Mouse (Mus musculus): ENCODE data around the gene Fstl4.

Gene Fstl4

GRCm38 (mm10) chr11:53019509-53019908 is 255.1 kb downstream of the Fstl4 start:
- no peak for DNase-seq (ENCODE audit: low spot score in 2 of 2)

GRCm38 (mm10) chr11:53024403-53024802 is 260.0 kb downstream of the Fstl4 start:
- no peak for DNase-seq (ENCODE audit: low spot score in 2 of 2)

DNA sequence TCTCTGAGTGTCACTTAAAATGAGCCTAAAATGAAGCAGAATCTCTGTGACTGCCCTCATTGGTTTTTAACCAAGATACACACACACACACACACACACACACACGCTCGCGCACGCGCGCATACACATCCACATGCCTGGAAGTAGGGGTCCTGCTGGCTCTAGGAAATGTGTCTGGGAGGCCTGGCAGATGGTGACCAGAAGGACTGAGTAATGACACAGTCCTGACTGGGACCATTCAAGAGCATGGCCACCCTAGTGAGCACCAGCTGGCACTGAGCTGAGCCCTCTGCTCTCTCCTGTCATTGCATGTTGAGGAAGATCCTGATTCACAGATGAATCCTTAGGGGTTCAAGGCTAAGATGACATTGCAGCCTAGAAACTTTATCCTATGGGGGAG is 261.3 kb downstream of the Fstl4 start:
- no peak for DNase-seq (ENCODE audit: low spot score in 2 of 2)

DNA sequence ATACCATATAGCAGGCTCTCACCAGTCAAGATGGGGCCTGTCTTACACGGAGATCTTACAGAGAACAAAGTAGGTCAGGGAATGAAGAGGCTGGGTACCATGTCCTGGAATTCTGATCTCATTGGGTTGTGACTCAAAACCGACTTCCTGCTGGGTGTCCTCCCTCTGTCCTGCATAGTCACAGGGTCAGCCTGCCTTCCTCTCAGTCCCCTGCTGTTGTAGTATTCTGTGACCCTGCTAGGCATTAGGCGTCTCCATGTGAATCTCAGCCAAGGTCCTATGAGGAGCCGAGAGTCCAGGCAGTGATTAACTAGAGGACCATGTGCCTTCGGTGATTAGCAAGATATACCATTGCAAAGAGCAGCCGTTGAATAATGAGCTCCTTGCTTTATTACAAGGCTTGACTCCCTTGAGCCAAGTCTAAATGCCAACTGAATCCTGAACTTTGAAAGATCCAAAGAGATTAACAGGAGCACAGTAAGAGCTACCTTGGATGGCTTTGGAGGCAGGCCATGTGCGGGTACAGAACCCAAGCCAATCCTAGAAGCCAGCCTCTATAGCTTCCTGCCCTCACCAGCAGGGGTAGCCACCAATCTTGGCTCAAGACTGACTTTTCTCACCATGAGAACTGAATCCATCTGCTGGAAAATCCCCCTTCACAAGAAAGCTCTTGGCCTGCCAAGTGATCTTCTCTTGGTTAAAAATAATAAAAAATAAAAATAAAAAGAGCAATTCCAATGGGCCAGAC is 264.2 kb downstream of the Fstl4 start:
- no peak for DNase-seq (ENCODE audit: low spot score in 2 of 2)

- DNase-seq (ENCODE audit: low spot score in 2 of 2): no peak
Observed at GRCm38 (mm10) chr11:53031777-53032176, 267.3 kb downstream of the Fstl4 start.

- peak; percentile 79 to 86 for DNase-seq (ENCODE audit: low spot score in 2 of 2)
Observed at GRCm38 (mm10) chr11:53032336-53032735, 267.9 kb downstream of the Fstl4 start.

GRCm38 (mm10) chr11:53035414-53035813 is 271.0 kb downstream of the Fstl4 start:
- no peak for DNase-seq (ENCODE audit: low spot score in 2 of 2)

DNA sequence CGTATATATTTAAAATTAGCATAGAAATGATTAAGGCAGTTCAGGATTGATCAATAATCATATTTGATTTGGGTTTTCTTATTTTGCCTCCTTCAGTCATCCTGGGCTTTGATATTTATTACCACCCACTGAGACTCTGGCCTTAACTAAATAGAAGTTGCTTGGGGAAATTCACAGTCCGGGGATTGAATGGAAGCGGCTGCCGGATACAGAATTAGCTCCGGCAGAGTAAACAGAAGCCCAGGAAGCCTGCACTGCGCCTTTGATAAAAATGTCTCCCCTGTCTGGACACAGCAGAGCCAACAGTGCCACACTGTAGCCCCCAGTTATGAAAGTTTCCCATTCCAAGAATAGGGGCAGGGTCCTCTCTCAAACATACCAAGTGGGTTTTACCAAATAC is 282.4 kb downstream of the Fstl4 start:
- DNase-seq (ENCODE audit: low spot score in 2 of 2): no peak

- no peak for DNase-seq (ENCODE audit: low spot score in 2 of 2)
Observed at GRCm38 (mm10) chr11:53054151-53054550, 289.7 kb downstream of the Fstl4 start.

- DNase-seq (ENCODE audit: low spot score in 2 of 2): no peak
Observed at GRCm38 (mm10) chr11:53055896-53056295, 291.5 kb downstream of the Fstl4 start.

- no peak for DNase-seq (ENCODE audit: low spot score in 2 of 2)
Observed at GRCm38 (mm10) chr11:53056781-53057180, 292.3 kb downstream of the Fstl4 start.

DNA sequence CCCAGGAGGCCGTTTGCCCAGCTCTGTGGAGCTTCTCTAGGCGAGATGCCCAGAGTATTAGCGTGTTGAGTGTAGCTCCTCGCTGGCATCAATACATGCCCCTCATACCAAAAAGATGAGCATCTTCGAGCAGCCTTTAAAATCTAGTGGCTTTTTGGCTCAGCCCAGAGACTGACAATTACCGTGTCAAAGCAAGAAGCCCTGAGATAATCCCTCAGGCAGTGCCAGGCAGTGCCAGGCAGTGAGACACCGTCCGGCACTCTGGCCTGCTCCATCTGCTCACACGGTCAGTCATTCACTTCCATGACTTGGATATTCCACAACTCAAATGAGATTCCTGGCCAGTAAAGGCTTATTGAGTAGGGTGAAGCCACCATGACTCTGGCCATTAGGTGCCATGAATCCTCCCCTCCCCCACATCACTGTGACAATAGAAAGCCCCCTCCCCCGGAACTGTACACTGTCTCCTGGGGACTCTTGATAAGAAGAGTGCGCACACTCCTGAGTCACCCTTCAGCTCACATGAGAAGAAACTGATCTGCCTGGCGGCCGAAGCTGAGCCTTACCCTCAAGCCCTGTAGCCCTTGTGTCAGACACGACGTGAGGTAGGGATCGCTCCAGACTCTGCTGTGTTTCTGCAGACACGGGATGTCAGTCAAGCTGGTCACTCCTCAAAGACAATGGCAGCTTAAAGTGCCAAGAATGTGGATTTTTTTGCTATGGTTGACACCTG is 293.6 kb downstream of the Fstl4 start:
- DNase-seq (ENCODE audit: low spot score in 2 of 2): no peak

GRCm38 (mm10) chr11:53058557-53058956 is 294.1 kb downstream of the Fstl4 start:
- no peak for DNase-seq (ENCODE audit: low spot score in 2 of 2)

DNA sequence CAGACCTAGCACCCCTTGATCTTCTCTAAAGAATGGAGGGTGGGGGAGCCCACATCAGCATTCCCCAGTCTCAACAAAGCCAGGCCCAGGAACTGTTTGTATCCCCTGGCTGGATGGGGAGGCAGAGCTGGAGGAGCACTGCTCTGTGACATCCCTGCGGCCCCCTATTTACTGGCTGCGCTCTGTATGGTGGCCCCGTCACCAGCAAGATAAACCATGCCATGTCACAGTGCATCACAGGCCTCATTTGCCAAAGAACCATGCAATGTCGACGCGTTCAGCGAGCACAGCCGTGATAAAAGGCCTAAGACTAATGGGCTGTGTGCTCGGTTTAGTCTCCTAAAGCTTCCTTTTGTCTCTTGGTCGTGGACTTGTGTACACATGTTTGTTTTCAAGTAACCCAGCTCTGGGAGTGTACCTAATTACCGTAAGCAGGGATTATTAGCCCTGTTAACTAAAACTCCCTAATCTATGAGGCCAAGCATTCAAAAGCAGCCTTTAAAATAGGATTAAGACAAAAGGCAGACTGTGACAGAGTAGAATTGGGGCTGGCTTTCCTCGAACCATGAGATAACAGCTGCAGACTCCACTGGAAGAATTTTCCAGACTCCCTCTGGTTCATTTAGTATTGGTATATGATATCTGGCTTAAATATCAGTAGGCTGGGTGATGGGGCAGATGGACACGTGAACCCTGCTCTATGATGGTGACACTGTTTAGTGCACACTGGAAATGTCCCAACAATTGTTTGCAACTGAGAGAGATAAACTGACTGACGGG is 303.5 kb downstream of the Fstl4 start:
- DNase-seq (ENCODE audit: low spot score in 2 of 2): no peak

DNA sequence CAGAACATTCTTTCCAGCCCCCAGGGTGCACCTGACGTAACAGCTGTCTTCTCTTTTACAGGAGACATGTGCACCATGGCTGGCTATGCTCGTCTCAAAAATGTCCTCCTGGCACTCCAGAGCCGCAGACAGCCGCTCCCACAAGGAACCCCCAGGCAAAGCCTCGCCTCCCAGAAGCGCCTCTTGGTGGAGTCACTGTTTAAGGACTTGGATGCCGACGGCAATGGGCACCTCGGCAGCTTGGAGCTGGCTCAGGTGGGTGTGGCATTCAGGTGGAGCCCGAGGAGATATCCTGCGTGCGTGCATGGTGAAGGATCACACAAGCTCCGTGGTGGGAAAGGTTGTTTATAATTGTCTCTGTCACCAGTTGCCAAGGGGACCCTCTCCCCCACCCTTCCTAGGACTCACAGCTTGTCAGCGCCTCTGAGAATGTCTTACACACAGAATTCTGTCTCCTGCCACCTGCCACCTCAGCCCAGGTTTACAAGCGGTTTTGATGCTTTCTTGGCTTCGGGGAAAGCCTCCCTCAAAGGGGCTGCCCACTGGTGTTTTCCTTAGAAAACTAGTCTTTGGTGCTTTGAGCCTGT is 304.1 kb downstream of the Fstl4 start:
- DNase-seq (ENCODE audit: low spot score in 2 of 2): no peak

DNA sequence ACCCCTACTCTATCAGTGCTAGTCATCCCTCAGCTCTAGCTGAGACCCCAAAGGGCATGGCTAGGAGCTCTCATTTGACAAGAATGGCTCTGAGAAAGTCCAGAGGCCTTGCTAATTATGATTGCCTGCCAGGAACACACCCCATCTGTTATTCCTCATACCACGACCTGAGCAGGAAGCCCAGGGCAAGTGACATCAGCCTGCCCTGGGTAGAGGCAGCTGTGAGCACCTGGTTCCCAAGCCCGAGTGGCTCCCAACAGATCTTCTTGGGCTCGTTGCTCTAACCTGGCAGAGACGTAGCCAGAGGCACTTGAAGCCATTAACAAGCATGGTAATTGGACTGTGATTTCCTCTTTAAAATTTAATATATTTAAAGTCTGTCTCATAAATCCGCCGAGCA is 305.3 kb downstream of the Fstl4 start:
- no peak for DNase-seq (ENCODE audit: low spot score in 2 of 2)

GRCm38 (mm10) chr11:53071602-53072001 is 307.2 kb downstream of the Fstl4 start:
- no peak for DNase-seq (ENCODE audit: low spot score in 2 of 2)

DNA sequence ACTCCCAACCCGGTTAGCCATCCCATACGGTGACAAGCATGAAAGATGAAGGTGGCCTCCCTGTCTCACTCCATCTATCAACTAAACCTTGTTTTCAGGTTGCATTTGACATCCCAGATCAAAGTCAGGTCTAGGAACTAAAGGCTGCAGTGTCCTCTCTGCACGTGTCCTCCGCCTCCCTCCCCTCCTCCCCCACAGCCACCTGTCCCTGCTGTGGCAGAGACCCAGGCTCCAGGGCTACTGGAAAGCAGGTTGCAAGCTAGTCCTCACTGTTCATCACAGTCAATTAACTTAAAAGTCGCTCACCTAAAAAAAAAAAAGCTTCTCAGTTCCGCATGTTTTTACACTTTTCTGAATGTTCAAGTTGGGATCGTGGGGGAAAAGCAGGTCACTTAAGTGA is 313.2 kb downstream of the Fstl4 start:
- DNase-seq (ENCODE audit: low spot score in 2 of 2): no peak

DNA sequence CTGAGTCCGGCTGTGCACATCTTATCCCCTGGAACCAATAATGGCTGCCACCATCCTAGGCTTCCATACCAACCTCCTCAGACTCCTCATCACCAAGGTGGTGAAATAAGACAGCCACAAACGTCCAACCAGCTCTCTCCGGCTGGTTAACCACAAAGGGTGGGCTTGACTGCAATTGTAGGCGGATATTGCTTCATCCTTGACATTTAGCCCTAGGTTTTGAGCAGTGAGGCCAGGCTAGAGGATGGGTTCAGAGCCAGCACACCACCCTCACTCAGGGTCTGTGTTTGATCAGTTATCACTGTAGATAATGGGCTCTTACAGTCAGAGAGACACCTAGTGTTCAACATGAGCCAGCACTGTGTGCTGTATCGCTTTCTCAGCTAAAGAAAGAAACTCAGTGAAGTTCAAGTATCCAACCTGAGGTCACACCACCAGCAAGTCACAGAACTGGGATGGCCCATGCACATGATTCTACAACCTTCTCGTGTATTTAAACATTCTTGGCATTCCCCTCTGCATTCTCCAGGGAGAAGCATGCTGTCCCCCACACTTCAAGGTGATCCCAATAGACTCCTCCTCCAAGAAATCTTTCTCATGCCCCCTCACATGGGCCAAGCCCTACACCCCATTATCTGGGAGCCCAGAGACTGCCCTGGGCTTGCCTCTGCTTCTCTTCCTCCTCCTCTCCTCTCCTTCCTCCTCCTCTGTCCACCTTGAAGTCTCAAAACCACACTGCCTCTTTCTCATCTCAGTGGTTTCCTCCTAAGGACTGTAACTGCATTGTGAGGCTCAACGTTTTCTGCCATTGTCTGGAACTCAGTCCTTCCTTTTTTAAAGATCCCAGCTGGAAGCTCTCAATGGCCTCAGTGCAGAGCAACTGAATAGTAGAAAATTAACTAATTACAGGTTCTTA is 314.2 kb downstream of the Fstl4 start:
- no peak for DNase-seq (ENCODE audit: low spot score in 2 of 2)

- DNase-seq (ENCODE audit: low spot score in 2 of 2): no peak
Observed at GRCm38 (mm10) chr11:53081310-53081709, 316.9 kb downstream of the Fstl4 start.

DNA sequence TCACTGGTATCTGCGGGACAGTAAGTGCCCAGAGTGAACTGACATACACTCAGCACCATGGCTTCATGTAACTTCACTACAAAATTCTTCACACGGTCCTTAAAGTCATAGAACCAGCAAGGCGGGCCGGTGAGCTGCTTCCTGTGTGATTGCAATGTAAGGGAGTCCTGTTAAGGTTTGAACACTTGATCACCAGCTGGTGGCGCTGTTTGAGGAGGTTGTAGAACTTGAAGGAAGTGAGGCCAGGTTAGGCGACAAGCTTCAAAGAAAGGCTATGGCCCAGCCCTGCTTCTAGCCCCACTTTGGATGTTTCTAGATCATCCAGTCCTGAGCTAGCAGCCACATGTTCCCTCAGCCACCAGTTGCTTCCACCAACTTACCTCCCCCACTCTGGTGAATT is 320.9 kb downstream of the Fstl4 start:
- no peak for DNase-seq (ENCODE audit: low spot score in 2 of 2)

All from frontal cortex, postnatal 25 days (tissue).